Mouse (Mus musculus) liver, adult 2 months (tissue): Measurements from ENCODE around the gene Mgat4a.

Source experiments
- CTCF ChIP-seq: fragments of 200-500 bp; IDR thresholded peaks from 2 replicates; pipeline ENCODE4 v1.5.1; 2011; ENCODE audit warnings: low read depth, low read length, control low read depth
- POLR2A ChIP-seq: fragments of 200-500 bp; IDR thresholded peaks from 2 replicates; pipeline ENCODE4 v1.6.1; 2011; ENCODE audit warnings: low read length, control low read depth; ENCODE audit not compliant: insufficient read depth; ENCODE audit errors: extremely low read depth

DNA sequence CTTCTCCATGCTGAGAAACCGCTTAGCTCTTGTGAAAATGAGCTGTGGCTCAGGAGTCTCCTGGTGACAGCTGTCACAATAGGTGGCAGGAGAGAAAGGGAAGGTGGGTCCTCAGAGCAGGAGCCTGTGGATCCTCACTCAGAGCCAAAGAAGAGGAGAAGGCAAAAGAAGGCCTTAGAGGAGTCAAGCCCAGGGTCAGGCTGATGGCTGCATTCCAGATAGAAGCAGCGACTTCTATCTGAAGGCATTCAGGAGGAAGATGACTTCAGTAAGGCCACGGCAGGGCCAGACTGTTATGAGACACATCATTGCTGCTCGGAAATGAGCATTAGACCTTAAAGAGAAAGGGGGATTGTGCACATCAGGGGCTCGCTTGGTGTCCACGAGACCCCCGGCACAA, 11.2 kb upstream of the Mgat4a start:
- TF ChIP-seq CTCF = no peak
- TF ChIP-seq POLR2A = no peak
